Mouse (Mus musculus) MEL (cell line): Measurements from ENCODE around the gene Aknad1. TPM values are rescaled to one million over a fixed set of nuclear protein-coding genes. Genes with fewer than 3 reads are reported as not detected.

ENCODE experiments used
- DNase-seq: peaks from one replicate; pipeline ENCODE4 v3.0.0; 2011; ENCODE audit warnings: low read depth, low spot score
- H3K27ac ChIP-seq: 2 replicates; pipeline ENCODE4 v1.5.1; 2012; ENCODE audit warnings: low read depth, mild to moderate bottlenecking, control low read depth, low read length, moderate library complexity; ENCODE audit not compliant: control insufficient read depth
- H3K27me3 ChIP-seq, 2 experiments: fragments of 150-350 bp in 1 of 2; sonication (generic) in 1 of 2; 2 replicates each; pipeline ENCODE4 v1.6.1; 2012; ENCODE audit warnings: low read length in 2 of 2, mild to moderate bottlenecking in 2 of 2, improper control_type of control experiment in 1 of 2, moderate library complexity in 1 of 2; ENCODE audit not compliant: insufficient read depth in 2 of 2, control insufficient read depth in 1 of 2
- H3K36me3 ChIP-seq, 2 experiments: 2 replicates each; pipeline ENCODE4 v1.6.1; 2012 to 2014; ENCODE audit warnings: low read length in 2 of 2, improper control_type of control experiment in 1 of 2, inconsistent platforms in 1 of 2, mild to moderate bottlenecking in 1 of 2; ENCODE audit not compliant: insufficient read depth in 2 of 2, control insufficient read depth in 1 of 2
- H3K4me1 ChIP-seq, 2 experiments: fragments of 150-350 bp in 1 of 2; sonication (generic) in 1 of 2; 2 replicates each; pipeline ENCODE4 v1.6.1; 2012; ENCODE audit warnings: low read length in 2 of 2, improper control_type of control experiment in 1 of 2, mild to moderate bottlenecking in 1 of 2; ENCODE audit not compliant: insufficient read depth in 2 of 2, control insufficient read depth in 1 of 2
- H3K4me3 ChIP-seq, 2 experiments: fragments of 150-350 bp in 1 of 2; sonication (generic) in 1 of 2; 2 replicates each; pipeline ENCODE4 v1.5.1; 2012; ENCODE audit warnings: low read depth in 2 of 2, low read length in 2 of 2, mild to moderate bottlenecking in 2 of 2, moderate library complexity in 2 of 2, control low read depth in 1 of 2, improper control_type of control experiment in 1 of 2; ENCODE audit not compliant: control insufficient read depth in 1 of 2, insufficient read depth in 1 of 2
- H3K79me2 ChIP-seq: 2 replicates; pipeline ENCODE4 v1.6.1; 2012; ENCODE audit warnings: mild to moderate bottlenecking, low read length, moderate library complexity; ENCODE audit not compliant: control insufficient read depth, poor library complexity, insufficient read depth
- H3K9ac ChIP-seq: 2 replicates; pipeline ENCODE4 v1.6.1; 2012; ENCODE audit warnings: low read depth, mild to moderate bottlenecking, control low read depth, low read length, moderate library complexity; ENCODE audit not compliant: control insufficient read depth, poor library complexity, severe bottlenecking
- H3K9me3 ChIP-seq: fragments of 150-350 bp; sonication (generic); replicated peaks from 2 replicates; pipeline ENCODE4 v1.6.1; 2012; ENCODE audit warnings: mild to moderate bottlenecking, low read length, improper control_type of control experiment, moderate library complexity; ENCODE audit not compliant: insufficient read depth
- BHLHE40 ChIP-seq: IDR thresholded peaks from 2 replicates; pipeline ENCODE4 v1.6.1; 2012; ENCODE audit warnings: low read depth, mild to moderate bottlenecking, inconsistent platforms, low read length, improper control_type of control experiment, borderline replicate concordance
- CHD1 ChIP-seq: IDR thresholded peaks from 2 replicates; pipeline ENCODE4 v1.6.1; 2012; ENCODE audit warnings: low read depth, mild to moderate bottlenecking, inconsistent platforms, low read length, improper control_type of control experiment
- CHD2 ChIP-seq: IDR thresholded peaks from 2 replicates; pipeline ENCODE4 v1.6.1; 2011; ENCODE audit warnings: low read length, improper control_type of control experiment
- CTCF ChIP-seq, 3 experiments: IDR thresholded peaks in 2 of 3; conservative IDR thresholded peaks in 1 of 3; 2 replicates each; pipeline ENCODE4 v1.5.1; 2011 to 2012; ENCODE audit warnings: low read length in 3 of 3, low read depth in 2 of 3, mild to moderate bottlenecking in 2 of 3, improper control_type of control experiment in 1 of 3, inconsistent platforms in 1 of 3, mixed read lengths in 1 of 3, moderate library complexity in 1 of 3; ENCODE audit not compliant: control insufficient read depth in 1 of 3, insufficient read depth in 1 of 3, poor library complexity in 1 of 3, severe bottlenecking in 1 of 3
- ETS1 ChIP-seq: IDR thresholded peaks from 2 replicates; pipeline ENCODE4 v1.6.1; 2012; ENCODE audit warnings: low read depth, mild to moderate bottlenecking, inconsistent platforms, low read length, improper control_type of control experiment, moderate library complexity
- GABPA ChIP-seq: IDR thresholded peaks from 2 replicates; pipeline ENCODE4 v1.6.1; 2012; ENCODE audit warnings: low read depth, mild to moderate bottlenecking, inconsistent platforms, low read length, improper control_type of control experiment, moderate library complexity
- HCFC1 ChIP-seq: IDR thresholded peaks from 2 replicates; pipeline ENCODE4 v1.6.1; 2012; ENCODE audit warnings: low read depth, mild to moderate bottlenecking, inconsistent platforms, low read length, improper control_type of control experiment, moderate library complexity
- JUND ChIP-seq: IDR thresholded peaks from 2 replicates; pipeline ENCODE4 v1.6.1; 2011; ENCODE audit warnings: low read depth, mild to moderate bottlenecking, improper control_type of control experiment, low read length
- KAT2A ChIP-seq: conservative IDR thresholded peaks from 2 replicates; pipeline ENCODE4 v1.6.1; 2012; ENCODE audit warnings: low read depth, low read length, improper control_type of control experiment, inconsistent platforms
- MAZ ChIP-seq: IDR thresholded peaks from 2 replicates; pipeline ENCODE4 v1.6.1; 2012; ENCODE audit warnings: low read depth, mild to moderate bottlenecking, inconsistent platforms, low read length, improper control_type of control experiment
- MEF2A ChIP-seq: IDR thresholded peaks from 2 replicates; pipeline ENCODE4 v1.6.1; 2014; ENCODE audit warnings: low read depth, mild to moderate bottlenecking, inconsistent platforms, low read length, improper control_type of control experiment; ENCODE audit not compliant: poor library complexity, insufficient replicate concordance, severe bottlenecking; ENCODE audit errors: extremely low read depth
- MXI1 ChIP-seq: IDR thresholded peaks from 2 replicates; pipeline ENCODE4 v1.6.1; 2011; ENCODE audit warnings: mild to moderate bottlenecking, low read depth, low read length, improper control_type of control experiment
- MYC ChIP-seq: IDR thresholded peaks from 2 replicates; pipeline ENCODE4 v1.6.1; 2011; ENCODE audit warnings: low read depth, mild to moderate bottlenecking, low read length, improper control_type of control experiment, moderate library complexity
- NELFE ChIP-seq: IDR thresholded peaks from 2 replicates; pipeline ENCODE4 v1.6.1; 2011; ENCODE audit warnings: low read depth, low read length, improper control_type of control experiment
- POLR2AphosphoS5 ChIP-seq: IDR thresholded peaks from 2 replicates; pipeline ENCODE4 v1.6.1; 2012; ENCODE audit warnings: low read depth, borderline replicate concordance, mild to moderate bottlenecking, inconsistent platforms, low read length, moderate library complexity, mixed read lengths
- RAD21 ChIP-seq: IDR thresholded peaks from 2 replicates; pipeline ENCODE4 v1.6.1; 2011; ENCODE audit warnings: mild to moderate bottlenecking, low read depth, low read length, improper control_type of control experiment
- SMC3 ChIP-seq: IDR thresholded peaks from 2 replicates; pipeline ENCODE4 v1.6.1; 2011; ENCODE audit warnings: low read depth, low read length, improper control_type of control experiment
- TCF12 ChIP-seq: IDR thresholded peaks from 2 replicates; pipeline ENCODE4 v1.6.1; 2014; ENCODE audit warnings: low read depth, mild to moderate bottlenecking, inconsistent platforms, low read length, improper control_type of control experiment, moderate library complexity
- USF1 ChIP-seq: IDR thresholded peaks from 2 replicates; pipeline ENCODE4 v1.6.1; 2014; ENCODE audit warnings: low read depth, mild to moderate bottlenecking, inconsistent platforms, low read length, improper control_type of control experiment, moderate library complexity
- USF2 ChIP-seq, 2 experiments: IDR thresholded peaks; 2 replicates each; pipeline ENCODE4 v1.6.1; 2011 to 2012; ENCODE audit warnings: improper control_type of control experiment in 2 of 2, low read length in 2 of 2, borderline replicate concordance in 1 of 2, inconsistent platforms in 1 of 2, low read depth in 1 of 2, mild to moderate bottlenecking in 1 of 2; ENCODE audit not compliant: insufficient read depth in 1 of 2
- ZC3H11A ChIP-seq: IDR thresholded peaks from 2 replicates; pipeline ENCODE4 v1.6.1; 2012; ENCODE audit warnings: low read depth, mild to moderate bottlenecking, inconsistent platforms, low read length, improper control_type of control experiment
- ZKSCAN1 ChIP-seq: IDR thresholded peaks from 2 replicates; pipeline ENCODE4 v1.6.1; 2012; ENCODE audit warnings: low read depth, mild to moderate bottlenecking, inconsistent platforms, low read length, improper control_type of control experiment, moderate library complexity
- ZMIZ1 ChIP-seq: IDR thresholded peaks from 2 replicates; pipeline ENCODE4 v1.6.1; 2012; ENCODE audit warnings: low read depth, mild to moderate bottlenecking, inconsistent platforms, low read length, improper control_type of control experiment, moderate library complexity
- ZNF384 ChIP-seq: IDR thresholded peaks from 2 replicates; pipeline ENCODE4 v1.6.1; 2012; ENCODE audit warnings: low read depth, mild to moderate bottlenecking, inconsistent platforms, low read length, improper control_type of control experiment
- polyA plus RNA-seq, 2 experiments: library from polyadenylated mRNA; stranded (reverse) in 1 of 2; unstranded in 1 of 2; fragments of >175 nt in 1 of 2; fragments of >200 nt in 1 of 2; gene quantifications; 2 replicates each; pipeline versions ENCODE4 v1.2.1 to v1.2.4; 2012; ENCODE audit warnings: low replicate concordance in 2 of 2, low read depth in 1 of 2; ENCODE audit not compliant: insufficient read length in 2 of 2, insufficient read depth in 1 of 2, missing spikeins in 1 of 2
- total RNA-seq: library from RNA; depleted of rRNA; stranded (reverse); fragments of 300-350 nt; gene quantifications from 2 replicates; pipeline ENCODE4 v1.2.3, GENCODE M21; 2012

Aknad1 gene
- total and polyA plus RNA-seq, 3 experiments: 0.06 TPM; not detected in 2

DNA sequence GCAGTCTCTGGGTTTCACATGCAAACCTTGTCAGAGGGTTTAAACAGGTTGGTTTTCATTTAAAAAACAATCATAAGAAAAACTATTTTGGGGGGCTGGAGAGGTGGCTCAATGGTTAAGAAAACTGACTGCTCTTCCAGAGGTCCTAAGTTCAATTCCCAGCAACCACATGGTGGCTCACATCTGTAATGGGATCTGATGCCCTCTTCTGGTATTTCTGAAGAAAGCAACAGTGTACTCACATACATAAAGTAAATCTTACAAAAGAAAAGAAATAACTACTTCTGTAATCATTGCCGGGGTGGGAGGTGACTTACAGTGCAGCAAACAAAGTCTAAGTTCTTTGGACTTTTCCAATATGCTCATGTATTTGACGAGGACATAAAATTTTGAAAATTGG lies 58.9 kb downstream of the Aknad1 start:
- H3K9ac ChIP-seq: no peak overlapping the region
- peak in 2 of 3 experiments; percentile 11 to 47; a peak in 3 of 6 replicates for TF ChIP-seq CTCF (IDR thresholded peaks at IDR 0.05 in 2 of 3, conservative IDR thresholded peaks at IDR 0.05 in 1 of 3; ENCODE audit: control insufficient read depth in 1 of 3, insufficient read depth in 1 of 3, low read depth in 2 of 3, low read length in 3 of 3, poor library complexity in 1 of 3, severe bottlenecking in 1 of 3)
- no peak for TF ChIP-seq MEF2A
- TF ChIP-seq SMC3: peak; percentile 41
- peak; percentile 41; the same call in 1 of the 2 replicates for TF ChIP-seq MYC
- 0 out of 2 replicates have a peak, but pooled peaks have one; percentile 9 for TF ChIP-seq ZC3H11A
- no peak for TF ChIP-seq NELFE
- TF ChIP-seq MXI1: no peak
- peak; percentile 27 for TF ChIP-seq RAD21
- no peak overlapping the region for H3K27ac ChIP-seq
- H3K4me1 ChIP-seq: no peaks in the 10 kb centered on the region
- no peaks in the 10 kb centered on the region for H3K27me3 ChIP-seq
- no peak overlapping the region for H3K4me3 ChIP-seq
- H3K9me3 ChIP-seq: no peaks in the 10 kb centered on the region
- DNase-seq: peak; percentile 15
- H3K36me3 ChIP-seq: peaks cover 0 to 13% of the 10 kb centered on the region in 2 experiments; a peak in 3 of 4 replicates
- no peaks in the 10 kb centered on the region for H3K79me2 ChIP-seq

DNA sequence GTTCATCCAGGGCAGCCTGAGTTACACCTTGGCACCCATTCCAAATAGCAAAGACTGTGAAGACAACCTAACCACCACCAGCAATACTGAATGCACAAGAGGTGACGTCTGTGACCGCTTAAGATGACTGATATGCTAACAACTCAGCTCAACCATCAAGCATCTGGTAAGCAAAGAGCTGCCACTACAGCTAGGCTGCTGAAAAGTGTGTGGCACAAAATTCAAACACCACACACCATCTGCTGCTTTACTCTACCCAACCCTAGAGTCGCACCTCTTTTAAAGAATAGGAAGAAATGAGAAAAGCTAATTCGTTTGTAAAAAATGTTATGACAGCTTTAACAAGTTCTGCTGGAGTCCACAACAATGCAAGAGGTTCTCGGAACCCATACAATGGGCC lies 66.2 kb downstream of the Aknad1 start:
- Histone ChIP-seq H3K36me3 (peaks cover 0 to 10% of the 10 kb centered on the region in 2 experiments; a peak in 2 of 4 replicates), H3K4me3 (no peak overlapping the region), H3K9me3 (no peaks in the 10 kb centered on the region), H3K9ac (no peak overlapping the region), H3K27me3 (no peaks in the 10 kb centered on the region), H3K27ac (no peak overlapping the region), H3K79me2 (no peaks in the 10 kb centered on the region), H3K4me1 (no peaks in the 10 kb centered on the region)
- DNase-seq: no peak
- no peak for TF ChIP-seq USF1
- no peak for TF ChIP-seq MAZ
- TF ChIP-seq MEF2A: no peak
- TF ChIP-seq BHLHE40: no peak
- no peak for TF ChIP-seq ZMIZ1
- TF ChIP-seq CHD1: no peak
- no peak for TF ChIP-seq GABPA
- no peak for TF ChIP-seq HCFC1
- TF ChIP-seq ZNF384: no peak
- no peak for TF ChIP-seq ZKSCAN1
- TF ChIP-seq CHD2: no peak
- no peak for TF ChIP-seq USF2 (IDR thresholded peaks at IDR 0.05; ENCODE audit: borderline replicate concordance in 1 of 2, insufficient read depth in 1 of 2, low read depth in 1 of 2, low read length in 2 of 2)
- TF ChIP-seq RAD21: no peak
- TF ChIP-seq POLR2AphosphoS5: no peak
- no peak for TF ChIP-seq KAT2A
- no peak for TF ChIP-seq ETS1
- no peak for TF ChIP-seq JUND
- TF ChIP-seq CTCF (IDR thresholded peaks at IDR 0.05 in 2 of 3, conservative IDR thresholded peaks at IDR 0.05 in 1 of 3; ENCODE audit: control insufficient read depth in 1 of 3, insufficient read depth in 1 of 3, low read depth in 2 of 3, low read length in 3 of 3, poor library complexity in 1 of 3, severe bottlenecking in 1 of 3): no peak
- no peak for TF ChIP-seq NELFE
- TF ChIP-seq TCF12: no peak
